Comparison of ENCODE assay signal across 7 mouse cellular contexts in genomic region chr5:136987934-136988271, GRCm38 (mm10). TPM values are rescaled to one million over a fixed set of nuclear protein-coding genes. Genes with fewer than 3 reads are reported as not detected.
DNase-seq lines count a peak whose midpoint lies in the region; ATAC-seq lines count a peak whose summit lies in the region.

Gene Znhit1 (minus strand): TSS chr5:136988021.

- peak within 1 kb of the TSS; percentile 96 for H3K27ac ChIP-seq in embryonic facial prominence, embryonic 13.5 days
- peak within 1 kb of the TSS; percentile 87 for H3K27ac ChIP-seq in heart, embryonic 15.5 days
- peak within 1 kb of the TSS; percentile 93 for H3K27ac ChIP-seq in neural tube, embryonic 11.5 days (ENCODE audit: low read depth, low read length)

- WGBS in embryonic facial prominence, embryonic 13.5 days = 5% methylated on average over 12 of the region's 12 CpGs
- WGBS in heart, embryonic 15.5 days = 6% methylated on average over 12 of the region's 12 CpGs
- WGBS in neural tube, embryonic 11.5 days = 6% methylated on average over 12 of the region's 12 CpGs

- intact Hi-C loops in left cerebral cortex, postnatal 36 days (cut with DNase I) = no loop called here

- H3K9me3 ChIP-seq in embryonic facial prominence, embryonic 13.5 days = no peaks in the 10 kb centered on the region
- no peaks in the 10 kb centered on the region for H3K9me3 ChIP-seq in heart, embryonic 15.5 days (replicated peaks)
- H3K9me3 ChIP-seq in neural tube, embryonic 11.5 days (ENCODE audit: control insufficient read depth, low read length) = no peaks in the 10 kb centered on the region

- peaks cover 14% of the 10 kb centered on the region for H3K4me1 ChIP-seq in embryonic facial prominence, embryonic 13.5 days
- peaks cover 21% of the 10 kb centered on the region for H3K4me1 ChIP-seq in heart, embryonic 15.5 days (replicated peaks)
- H3K4me1 ChIP-seq in neural tube, embryonic 11.5 days (ENCODE audit: control insufficient read depth, insufficient read depth, low read length) = peaks cover 12% of the 10 kb centered on the region; the same call in 1 of the 2 replicates

- peak within 1 kb of the TSS; percentile 69 for H3K4me3 ChIP-seq in embryonic facial prominence, embryonic 13.5 days
- peak within 1 kb of the TSS; percentile 84 for H3K4me3 ChIP-seq in heart, embryonic 15.5 days
- H3K4me3 ChIP-seq in neural tube, embryonic 11.5 days (ENCODE audit: low read depth, low read length) = peak within 1 kb of the TSS; percentile 57

- peak within 1 kb of the TSS; percentile 91 for H3K9ac ChIP-seq in embryonic facial prominence, embryonic 13.5 days
- peak within 1 kb of the TSS; percentile 93 for H3K9ac ChIP-seq in heart, embryonic 15.5 days
- H3K9ac ChIP-seq in neural tube, embryonic 11.5 days (ENCODE audit: low read length) = peak within 1 kb of the TSS; percentile 86

- DNase-seq in 3T3-L1 (ENCODE audit: low read depth, low spot score) = peak; percentile 49
- peak; percentile 42 for DNase-seq in 416B (ENCODE audit: low read depth)
- no peak for DNase-seq in left cerebral cortex, postnatal 36 days (ENCODE audit: low spot score in 2 of 2)
- no peak for DNase-seq in neural tube, embryonic 11.5 days (ENCODE audit: low spot score)
- DNase-seq in cerebellum, adult 9-11 months = no peak

- H3K27me3 ChIP-seq in embryonic facial prominence, embryonic 13.5 days = no peaks in the 10 kb centered on the region
- no peaks in the 10 kb centered on the region for H3K27me3 ChIP-seq in heart, embryonic 15.5 days
- no peaks in the 10 kb centered on the region for H3K27me3 ChIP-seq in neural tube, embryonic 11.5 days (ENCODE audit: control insufficient read depth, insufficient read depth, low read length)

- ATAC-seq in embryonic facial prominence, embryonic 13.5 days (ENCODE audit: insufficient number of reproducible peaks, insufficient read depth, low FRiP score, low TSS enrichment, low read depth) = no peak
- no peak for ATAC-seq in heart, embryonic 15.5 days (replicated peaks; ENCODE audit: insufficient number of reproducible peaks, insufficient read depth, low FRiP score, low read depth)
- ATAC-seq in neural tube, embryonic 11.5 days (ENCODE audit: insufficient read depth, low FRiP score, low TSS enrichment) = no peak

- peaks cover 56% of the 10 kb centered on the region for H3K36me3 ChIP-seq in embryonic facial prominence, embryonic 13.5 days
- H3K36me3 ChIP-seq in heart, embryonic 15.5 days = peaks cover 33% of the 10 kb centered on the region
- H3K36me3 ChIP-seq in neural tube, embryonic 11.5 days (ENCODE audit: control insufficient read depth, insufficient read depth, low read length) = peaks cover 13% of the 10 kb centered on the region

- peak within 1 kb of the TSS; percentile 90 for H3K4me2 ChIP-seq in embryonic facial prominence, embryonic 13.5 days
- peak within 1 kb of the TSS; percentile 90 for H3K4me2 ChIP-seq in heart, embryonic 15.5 days
- peak within 1 kb of the TSS; percentile 74 for H3K4me2 ChIP-seq in neural tube, embryonic 11.5 days (ENCODE audit: low read depth)

RNA-seq across cellular contexts. Expression of gene Znhit1, which starts in this region (rescaled TPM):
- polyA plus RNA-seq in embryonic facial prominence, embryonic 13.5 days (2015; fragmentation: Nextera tagmentation; extraction: Ambion mirVana) = 117 and 124 TPM in 2 replicates
- 79.5 and 79.9 TPM in 2 replicates for polyA plus RNA-seq in heart, embryonic 15.5 days (2015; fragmentation: Nextera tagmentation; extraction: Ambion mirVana)
- 10 to 100 TPM; 90.3 to 90.8 TPM for total RNA-seq in left cerebral cortex, postnatal 36 days (2021)
- 103 and 106 TPM in 2 replicates for polyA plus RNA-seq in neural tube, embryonic 11.5 days (2014; fragmentation: Nextera tagmentation; extraction: Ambion mirVana)

Comparison
In these comparisons a context has a peak if more than half of its experiments do, and no peak if none do; other contexts are left out.
1. DNase-seq: peak in 3T3-L1 (single experiment) and 416B (single experiment); none in left cerebral cortex, postnatal 36 days (0 of 2), neural tube, embryonic 11.5 days (single experiment) and cerebellum, adult 9-11 months (single experiment).
2. Peak in every context shown above with its lines, with median percentiles within 50 percentile points of each other: H3K27ac ChIP-seq, H3K4me2 ChIP-seq, H3K4me3 ChIP-seq and H3K9ac ChIP-seq.